Mouse (Mus musculus) MN1 (cell line): ENCODE data around the gene Adamts8.

Experiments used
- DNase-seq: peaks from one replicate; pipeline ENCODE4 v3.0.0-alpha.2; 2016; ENCODE audit warnings: low spot score

Adamts8 gene

GRCm38 (mm10) chr9:30942512-30943313 is at the start of gene Adamts8:
Gene Adamts8 (plus strand): TSS chr9:30942562.
- no peak for DNase-seq

- DNase-seq, result no peak
Observed at GRCm38 (mm10) chr9:30895618-30896017, 46.7 kb upstream of the Adamts8 start.

GRCm38 (mm10) chr9:30896752-30897151 is 45.6 kb upstream of the Adamts8 start:
- DNase-seq, result peak; percentile 28

- DNase-seq, result no peak
Observed at GRCm38 (mm10) chr9:30897169-30897568, 45.2 kb upstream of the Adamts8 start.

GRCm38 (mm10) chr9:30902152-30902551 is 40.2 kb upstream of the Adamts8 start:
- no peak for DNase-seq

GRCm38 (mm10) chr9:30902641-30903040 is 39.7 kb upstream of the Adamts8 start:
- DNase-seq, result no peak

- DNase-seq, result no peak
Observed at GRCm38 (mm10) chr9:30903266-30903665, 39.1 kb upstream of the Adamts8 start.

GRCm38 (mm10) chr9:30905861-30906260 is 36.5 kb upstream of the Adamts8 start:
- no peak for DNase-seq

GRCm38 (mm10) chr9:30906426-30906825 is 35.9 kb upstream of the Adamts8 start:
- DNase-seq, result no peak

GRCm38 (mm10) chr9:30907677-30908295 is 34.6 kb upstream of the Adamts8 start:
- DNase-seq, result no peak

- no peak for DNase-seq
Observed at GRCm38 (mm10) chr9:30908296-30908690, 34.1 kb upstream of the Adamts8 start.

- no peak for DNase-seq
Observed at GRCm38 (mm10) chr9:30908973-30909372, 33.4 kb upstream of the Adamts8 start.

- no peak for DNase-seq
Observed at GRCm38 (mm10) chr9:30910491-30910890, 31.9 kb upstream of the Adamts8 start.

GRCm38 (mm10) chr9:30912161-30912560 is 30.2 kb upstream of the Adamts8 start:
- DNase-seq, result no peak

GRCm38 (mm10) chr9:30913429-30913828 is 28.9 kb upstream of the Adamts8 start:
- DNase-seq, result no peak

- no peak for DNase-seq
Observed at GRCm38 (mm10) chr9:30914241-30914640, 28.1 kb upstream of the Adamts8 start.

GRCm38 (mm10) chr9:30916266-30916968 is 25.9 kb upstream of the Adamts8 start:
- DNase-seq, result no peak

GRCm38 (mm10) chr9:30918466-30919356 is 23.7 kb upstream of the Adamts8 start:
- no peak for DNase-seq

- no peak for DNase-seq
Observed at GRCm38 (mm10) chr9:30919686-30920085, 22.7 kb upstream of the Adamts8 start.

GRCm38 (mm10) chr9:30920736-30921135 is 21.6 kb upstream of the Adamts8 start:
- no peak for DNase-seq

GRCm38 (mm10) chr9:30921261-30922103 is 20.9 kb upstream of the Adamts8 start:
- DNase-seq, result no peak
